ENCODE assay signal across 14 mouse cellular contexts in genomic region chr4:100462493-100463120, GRCm38 (mm10). TPM values are rescaled to one million over a fixed set of nuclear protein-coding genes. Genes with fewer than 3 reads are reported as not detected.
DNase-seq lines count a peak whose midpoint lies in the region; ATAC-seq and TF ChIP-seq lines count a peak whose summit lies in the region.
"Had no signal": no experiment of that assay in that cellular context is flagged by ENCODE, and none has a peak within 500 bp of the region (broad histone marks: within the 10 kb centered on the region; RNA-seq: fewer than 3 reads in every experiment).

No protein-coding gene starts in this region.

- TF ChIP-seq CTCF in left cerebral cortex, adult 2 months (IDR thresholded peaks at IDR 0.05), result no peak

- ATAC-seq in midbrain, embryonic 13.5 days, result peak; percentile 67; the same call in 1 of the 2 replicates
- no peak for ATAC-seq in neural tube, embryonic 11.5 days (ENCODE audit: insufficient read depth, low FRiP score, low TSS enrichment)

- 52% methylated on average over 9 of the region's 9 CpGs for WGBS in midbrain, embryonic 13.5 days
- 75% methylated on average over 9 of the region's 9 CpGs for WGBS in midbrain, embryonic 10.5 days
- 48% methylated on average over 9 of the region's 9 CpGs for WGBS in neural tube, embryonic 11.5 days

- no peaks in the 10 kb centered on the region for H3K9me3 ChIP-seq in midbrain, embryonic 13.5 days
- H3K9me3 ChIP-seq in midbrain, embryonic 10.5 days (replicated peaks), result no peaks in the 10 kb centered on the region
- no peaks in the 10 kb centered on the region for H3K9me3 ChIP-seq in neural tube, embryonic 11.5 days (ENCODE audit: control insufficient read depth, low read length)
- H3K9me3 ChIP-seq: hindbrain, embryonic 13.5 days had no signal

- H3K9ac ChIP-seq in midbrain, embryonic 13.5 days (replicated peaks), result no peak overlapping the region
- no peak overlapping the region for H3K9ac ChIP-seq in neural tube, embryonic 11.5 days (ENCODE audit: low read length)
- H3K9ac ChIP-seq: hindbrain, embryonic 13.5 days had no signal

- intact Hi-C loops in gastrocnemius, postnatal 36 days (cut with DNase I), result no loop called here
- intact Hi-C loops in left cerebral cortex, adult 2 months (cut with DNase I), result no loop called here

- H3K4me3 ChIP-seq in midbrain, embryonic 13.5 days (replicated peaks), result no peak overlapping the region
- no peak overlapping the region for H3K4me3 ChIP-seq in midbrain, embryonic 10.5 days
- no peak overlapping the region for H3K4me3 ChIP-seq in neural tube, embryonic 11.5 days (ENCODE audit: low read depth, low read length)
- no peak overlapping the region for H3K4me3 ChIP-seq in left cerebral cortex, adult 2 months
- H3K4me3 ChIP-seq: hindbrain, embryonic 13.5 days had no signal

- no peaks in the 10 kb centered on the region for H3K27me3 ChIP-seq in midbrain, embryonic 13.5 days
- H3K27me3 ChIP-seq in midbrain, embryonic 10.5 days (ENCODE audit: low read depth, poor library complexity, severe bottlenecking), result no peaks in the 10 kb centered on the region
- no peaks in the 10 kb centered on the region for H3K27me3 ChIP-seq in neural tube, embryonic 11.5 days (ENCODE audit: control insufficient read depth, insufficient read depth, low read length)
- H3K27me3 ChIP-seq: hindbrain, embryonic 13.5 days had no signal

- H3K4me2 ChIP-seq in midbrain, embryonic 13.5 days (replicated peaks), result no peak overlapping the region
- no peak overlapping the region for H3K4me2 ChIP-seq in neural tube, embryonic 11.5 days (ENCODE audit: low read depth)
- H3K4me2 ChIP-seq: hindbrain, embryonic 13.5 days had no signal

- H3K36me3 ChIP-seq in midbrain, embryonic 13.5 days, result no peaks in the 10 kb centered on the region
- H3K36me3 ChIP-seq in midbrain, embryonic 10.5 days, result no peaks in the 10 kb centered on the region
- no peaks in the 10 kb centered on the region for H3K36me3 ChIP-seq in neural tube, embryonic 11.5 days (ENCODE audit: control insufficient read depth, insufficient read depth, low read length)
- H3K36me3 ChIP-seq: hindbrain, embryonic 13.5 days had no signal

- peak; percentile 24 for DNase-seq in gastrocnemius, adult 18-20 months (ENCODE audit: low spot score)
- DNase-seq in gastrocnemius, postnatal 10 days, result no peak
- no peak for DNase-seq in midbrain, embryonic 10.5 days (ENCODE audit: low spot score)
- peak; percentile 14 to 18 for DNase-seq in gastrocnemius, postnatal 36 days
- peak; percentile 25 for DNase-seq in neural tube, embryonic 11.5 days (ENCODE audit: low spot score)
- no peak for DNase-seq in left cerebral cortex, adult 2 months (ENCODE audit: extremely low spot score in 1 of 2, low spot score in 2 of 2)
- no peak for DNase-seq in testis, postnatal 10 days (ENCODE audit: low spot score)
- DNase-seq: B cell, adult 2 months; lung, adult 18-20 months had no signal

- H3K27ac ChIP-seq in midbrain, embryonic 13.5 days, result no peak overlapping the region
- no peak overlapping the region for H3K27ac ChIP-seq in midbrain, embryonic 10.5 days (replicated peaks)
- H3K27ac ChIP-seq in neural tube, embryonic 11.5 days (ENCODE audit: low read depth, low read length), result no peak overlapping the region
- no peak overlapping the region for H3K27ac ChIP-seq in left cerebral cortex, adult 2 months
- H3K27ac ChIP-seq: hindbrain, embryonic 13.5 days had no signal

- 0 out of 2 replicates have a peak, but pooled peaks cover 6% of the 10 kb centered on the region for H3K4me1 ChIP-seq in midbrain, embryonic 13.5 days (replicated peaks)
- H3K4me1 ChIP-seq in midbrain, embryonic 10.5 days, result 0 out of 2 replicates have a peak, but pooled peaks cover 4% of the 10 kb centered on the region
- no peaks in the 10 kb centered on the region for H3K4me1 ChIP-seq in neural tube, embryonic 11.5 days (ENCODE audit: control insufficient read depth, insufficient read depth, low read length)
- H3K4me1 ChIP-seq: hindbrain, embryonic 13.5 days had no signal

RNA-seq across cellular contexts. Expression of gene Ube2u, which starts 16.0 kb away (rescaled TPM):
- total RNA-seq in gastrocnemius, adult 18-20 months (2021), result not detected
- not detected for total RNA-seq in gastrocnemius, postnatal 10 days (2021)
- 0.57 and 0.63 TPM in 2 replicates for polyA plus RNA-seq in midbrain, embryonic 13.5 days (2015; fragmentation: Nextera tagmentation; extraction: Ambion mirVana)
- polyA plus RNA-seq in midbrain, embryonic 10.5 days (2016; fragmentation: Nextera tagmentation; extraction: Ambion mirVana), result 0.53 and 0.78 TPM in 2 replicates
- not detected for total RNA-seq in gastrocnemius, postnatal 36 days (2021)
- 0.49 and 0.62 TPM in 2 replicates for polyA plus RNA-seq in neural tube, embryonic 11.5 days (2014; fragmentation: Nextera tagmentation; extraction: Ambion mirVana)
- total RNA-seq in left cerebral cortex, adult 2 months (2021), result not detected
- total RNA-seq: common myeloid progenitor, adult 5-6 weeks; megakaryocyte-erythroid progenitor cell, adult 5-6 weeks had no signal
- polyA plus RNA-seq: small intestine, adult 2 months had no signal

Comparison
In these comparisons a context has a peak if more than half of its experiments do, and no peak if none do; other contexts are left out.
1. DNase-seq: peak in gastrocnemius, adult 18-20 months (single experiment), gastrocnemius, postnatal 36 days (2 of 2) and neural tube, embryonic 11.5 days (single experiment); none in gastrocnemius, postnatal 10 days (single experiment), midbrain, embryonic 10.5 days (single experiment), left cerebral cortex, adult 2 months (0 of 2) and testis, postnatal 10 days (single experiment).